Mouse (Mus musculus) lung, postnatal 0 days (tissue): Measurements from ENCODE around the gene Zfp609. TPM values are rescaled to one million over a fixed set of nuclear protein-coding genes. Genes with fewer than 3 reads are reported as not detected.

Source experiments
- ATAC-seq: fragments of 200-750 bp; cut with Nextera tagmentation; 2 replicates; pipeline ENCODE4 v1.8.0; 2017; ENCODE audit warnings: moderate library complexity
- DNase-seq: peaks from one replicate; pipeline ENCODE4 v3.0.0-alpha.2; 2016; ENCODE audit warnings: low spot score
- H3K27ac ChIP-seq: fragments of 300-500 bp; sonication (generic); 2 replicates; pipeline ENCODE4 v1.5.1; 2014; ENCODE audit warnings: antibody characterized with exemption, mild to moderate bottlenecking, low read length, mixed read lengths
- H3K27me3 ChIP-seq: fragments of 300-500 bp; sonication (generic); replicated peaks from 2 replicates; pipeline ENCODE4 v1.6.1; 2014; ENCODE audit warnings: low read length, mixed read lengths; ENCODE audit not compliant: insufficient read depth
- H3K36me3 ChIP-seq: fragments of 300-500 bp; sonication (generic); 2 replicates; pipeline ENCODE4 v1.6.1; 2014; ENCODE audit warnings: low read length, mixed read lengths; ENCODE audit not compliant: insufficient read depth
- H3K4me1 ChIP-seq: fragments of 300-500 bp; sonication (generic); 2 replicates; pipeline ENCODE4 v1.6.1; 2014; ENCODE audit warnings: antibody characterized with exemption, low read depth, low read length, mixed read lengths; ENCODE audit not compliant: insufficient read depth
- H3K4me2 ChIP-seq: fragments of 300-500 bp; sonication (generic); replicated peaks from 2 replicates; pipeline ENCODE4 v1.6.1; 2014; ENCODE audit warnings: low read depth, mild to moderate bottlenecking, low read length, moderate library complexity, mixed read lengths
- H3K4me3 ChIP-seq: fragments of 300-500 bp; sonication (generic); 2 replicates; pipeline ENCODE4 v1.5.1; 2014; ENCODE audit warnings: low read depth, low read length
- H3K9ac ChIP-seq: fragments of 300-500 bp; sonication (generic); replicated peaks from 2 replicates; pipeline ENCODE4 v1.6.1; 2014; ENCODE audit warnings: low read depth, mild to moderate bottlenecking
- H3K9me3 ChIP-seq: fragments of 300-500 bp; sonication (generic); 2 replicates; pipeline ENCODE4 v1.6.1; 2016; ENCODE audit warnings: low read length, mixed read lengths
- CTCF ChIP-seq: IDR thresholded peaks from 2 replicates; pipeline ENCODE4 v1.5.1; 2016; ENCODE audit warnings: antibody characterized with exemption, mild to moderate bottlenecking
- EP300 ChIP-seq: IDR thresholded peaks from 2 replicates; pipeline ENCODE4 v1.6.1; 2016; ENCODE audit warnings: antibody characterized with exemption, mild to moderate bottlenecking, control low read depth
- WGBS: fragments of 180-500 bp; shearing (Covaris S2); extraction: QIAGEN DNeasy Blood & Tissue Kit; methylation state at CpG from one replicate; pipeline ENCODE4 v1.1.7; 2014; 5-methylcytosine and 5-hydroxymethylcytosine counted together
- polyA plus RNA-seq: library from polyadenylated mRNA; unstranded; fragments of >200 nt; fragmentation: Nextera tagmentation; extraction: Ambion mirVana; gene quantifications from 2 replicates; pipeline ENCODE4 v1.2.1, GENCODE M21; 2015

Gene Zfp609
- polyA plus RNA-seq, 1 experiment from 2014 or later, result 5.0 TPM

DNA sequence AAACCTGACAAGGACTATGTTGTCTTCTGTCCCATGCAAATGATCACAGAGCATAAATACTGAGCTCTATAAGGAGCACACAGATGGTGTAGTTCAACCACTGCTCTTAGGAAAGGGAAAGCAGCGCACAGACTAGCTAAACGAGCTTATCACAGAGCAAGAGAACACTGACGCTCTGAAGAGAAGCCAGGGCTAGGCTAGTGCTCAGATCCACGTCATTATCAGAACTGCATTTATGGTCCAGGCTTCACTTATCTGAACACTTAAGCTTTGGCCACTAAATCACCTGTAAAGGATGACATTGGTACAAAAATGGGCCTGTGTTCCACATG lies 102.1 kb downstream of the Zfp609 start:
- WGBS, result 50% methylated on average over 4 of the region's 4 CpGs
- no peak overlapping the region for H3K4me2 ChIP-seq
- H3K27me3 ChIP-seq, result no peaks in the 10 kb centered on the region
- no peak overlapping the region for H3K4me3 ChIP-seq
- no peaks in the 10 kb centered on the region for H3K4me1 ChIP-seq
- no peak for ATAC-seq
- no peaks in the 10 kb centered on the region for H3K9me3 ChIP-seq
- no peaks in the 10 kb centered on the region for H3K36me3 ChIP-seq
- no peak for DNase-seq
- TF ChIP-seq CTCF (no peak), EP300 (no peak)
- H3K27ac ChIP-seq, result no peak overlapping the region
- H3K9ac ChIP-seq, result no peak overlapping the region

DNA sequence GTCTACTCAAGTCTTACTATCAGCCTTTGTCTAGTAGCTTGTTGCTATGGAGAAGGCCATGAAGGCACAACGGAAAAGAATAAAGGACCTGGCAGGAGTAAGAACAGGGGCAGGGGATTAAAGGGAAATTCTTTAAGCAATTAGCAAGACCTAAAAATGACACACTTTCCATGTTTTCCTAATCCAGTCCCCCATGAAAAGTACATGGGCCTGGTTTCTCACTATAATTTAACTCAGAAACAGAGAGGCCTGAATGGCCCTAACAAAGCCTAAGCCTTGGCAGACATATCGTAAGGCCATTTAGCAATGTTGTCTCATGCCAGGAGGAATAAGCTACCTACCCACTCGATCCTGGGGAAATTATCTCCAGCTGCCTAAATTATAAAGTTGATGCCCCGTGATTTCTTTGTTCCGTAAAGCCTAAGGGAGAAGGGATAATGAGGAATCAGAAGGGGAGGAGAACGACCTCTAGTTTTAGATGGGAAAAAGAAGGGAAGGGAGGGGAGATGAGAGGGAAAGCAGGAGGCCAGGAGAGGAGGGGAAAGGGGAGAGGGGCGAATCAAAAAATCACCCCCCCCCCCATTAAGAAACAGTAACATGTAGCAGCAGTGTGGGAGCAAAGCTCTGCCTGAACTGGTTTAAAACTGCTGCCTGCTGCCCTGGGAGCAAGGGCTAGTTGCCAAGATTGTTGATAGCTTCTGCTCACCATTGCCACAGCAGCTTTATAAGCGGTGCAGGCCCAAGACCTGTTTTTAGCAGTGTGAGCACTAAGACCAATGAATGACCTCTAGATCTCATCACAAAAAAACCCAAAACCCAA lies 102.7 kb downstream of the Zfp609 start:
- DNase-seq, result peak; percentile 27
- H3K36me3 ChIP-seq, result no peaks in the 10 kb centered on the region
- no peak overlapping the region for H3K4me2 ChIP-seq
- 69% methylated on average over 8 of the region's 8 CpGs for WGBS
- H3K27ac ChIP-seq, result no peak overlapping the region
- H3K27me3 ChIP-seq, result no peaks in the 10 kb centered on the region
- no peak for TF ChIP-seq EP300
- no peak for TF ChIP-seq CTCF
- ATAC-seq, result no peak
- H3K9ac ChIP-seq, result no peak overlapping the region
- H3K4me3 ChIP-seq, result no peak overlapping the region
- H3K9me3 ChIP-seq, result no peaks in the 10 kb centered on the region
- H3K4me1 ChIP-seq, result no peaks in the 10 kb centered on the region

DNA sequence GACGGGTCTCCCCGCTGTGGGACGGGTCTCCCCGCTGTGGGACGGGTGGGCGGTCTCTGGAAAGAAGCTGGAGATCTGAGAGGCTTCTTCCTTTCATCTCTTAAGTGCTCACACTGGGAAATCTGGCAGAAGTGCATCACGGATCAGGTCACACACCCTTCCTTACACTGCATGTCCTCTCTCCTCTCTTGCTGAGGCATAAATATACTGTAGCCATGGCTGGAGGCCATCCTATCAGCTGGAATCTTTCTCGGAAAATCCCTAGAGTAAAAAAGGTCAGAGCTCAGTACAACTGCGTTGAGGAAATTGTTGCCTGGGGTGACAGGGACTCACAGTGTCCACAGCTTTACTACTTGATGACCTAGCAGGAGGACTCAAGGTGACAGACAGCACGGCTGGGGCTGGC lies 106.2 kb downstream of the Zfp609 start:
- peak; percentile 43 for DNase-seq
- WGBS, result 41% methylated on average over 10 of the region's 10 CpGs
- H3K4me3 ChIP-seq, result no peak overlapping the region

DNA sequence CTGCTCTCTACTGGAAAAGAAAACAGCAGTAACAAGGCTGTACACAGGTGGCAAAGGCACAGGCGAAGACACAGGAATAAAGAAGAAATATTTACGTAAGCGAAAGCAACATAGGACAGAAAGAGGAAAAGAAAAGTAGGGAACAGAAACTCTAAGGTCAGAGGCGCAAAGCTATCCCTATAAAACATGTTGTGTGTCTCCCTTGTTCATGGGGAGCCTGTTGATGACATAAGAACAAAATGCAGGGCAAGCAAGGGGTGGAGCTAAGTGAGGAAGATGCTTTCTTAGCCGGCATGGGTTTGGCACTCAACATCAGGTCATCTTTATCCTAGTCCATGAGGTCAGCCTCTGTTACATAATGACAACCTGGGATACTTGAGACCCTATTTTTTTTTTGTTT lies 109.2 kb downstream of the Zfp609 start:
- no peaks in the 10 kb centered on the region for H3K36me3 ChIP-seq
- ATAC-seq (no peak), DNase-seq (no peak)
- no peaks in the 10 kb centered on the region for H3K27me3 ChIP-seq
- TF ChIP-seq EP300 (no peak), CTCF (no peak)
- H3K4me2 ChIP-seq, result no peak overlapping the region
- no peak overlapping the region for H3K4me3 ChIP-seq
- no peaks in the 10 kb centered on the region for H3K4me1 ChIP-seq
- H3K9ac ChIP-seq, result no peak overlapping the region
- 92% methylated on average over 5 of the region's 5 CpGs for WGBS
- H3K27ac ChIP-seq, result no peak overlapping the region
- H3K9me3 ChIP-seq, result no peaks in the 10 kb centered on the region

More for the DNA sequence above, 106.2 kb downstream of the Zfp609 start:
- TF ChIP-seq EP300 (no peak), CTCF (no peak)
- Histone ChIP-seq H3K9me3 (no peaks in the 10 kb centered on the region), H3K4me2 (no peak overlapping the region), H3K36me3 (no peaks in the 10 kb centered on the region), H3K9ac (no peak overlapping the region), H3K4me1 (no peaks in the 10 kb centered on the region), H3K27ac (no peak overlapping the region), H3K27me3 (no peaks in the 10 kb centered on the region)
- ATAC-seq, result peak; percentile 57

DNA sequence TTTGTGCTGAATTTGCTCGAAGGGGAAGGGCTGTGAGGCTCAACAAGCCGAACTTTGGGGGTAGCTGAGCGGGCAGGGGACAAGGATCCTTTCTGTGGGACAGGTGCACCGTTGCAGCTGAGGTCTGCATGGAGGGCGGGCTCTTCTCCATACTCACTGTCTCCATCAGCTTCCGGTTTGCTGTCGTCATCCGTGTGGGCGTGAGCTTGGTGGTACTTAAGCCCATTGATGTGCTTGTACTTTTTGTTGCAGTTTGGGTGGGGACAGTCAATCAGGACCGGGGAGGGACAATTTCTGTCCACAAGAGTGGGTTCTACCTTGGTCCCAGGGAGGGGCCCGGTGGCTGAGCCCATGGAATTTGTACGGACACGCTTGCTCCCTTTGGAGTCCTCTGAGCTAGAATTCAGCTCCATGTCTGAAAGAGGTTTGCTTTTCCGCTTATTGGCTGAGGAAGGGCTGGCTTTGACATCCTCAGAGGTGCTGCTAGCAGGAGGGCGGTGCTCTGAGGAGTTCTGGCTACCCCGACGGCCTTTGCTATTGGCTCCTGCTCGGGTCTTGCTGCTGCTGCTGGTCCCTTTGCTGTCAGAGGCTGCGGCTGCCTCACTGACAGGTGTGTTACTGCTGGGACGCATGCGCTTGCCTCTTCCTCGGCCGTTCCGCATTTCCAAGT lies 123.3 kb downstream of the Zfp609 start:
- no peak overlapping the region for H3K4me2 ChIP-seq
- DNase-seq (no peak), ATAC-seq (no peak)
- H3K4me1 ChIP-seq, result no peaks in the 10 kb centered on the region
- TF ChIP-seq EP300 (no peak), CTCF (no peak)
- H3K36me3 ChIP-seq, result peaks cover 7% of the 10 kb centered on the region
- H3K4me3 ChIP-seq, result no peak overlapping the region
- H3K27me3 ChIP-seq, result no peaks in the 10 kb centered on the region
- 88% methylated on average over 24 of the region's 24 CpGs for WGBS
- no peaks in the 10 kb centered on the region for H3K9me3 ChIP-seq
- no peak overlapping the region for H3K9ac ChIP-seq
- H3K27ac ChIP-seq, result no peak overlapping the region

DNA sequence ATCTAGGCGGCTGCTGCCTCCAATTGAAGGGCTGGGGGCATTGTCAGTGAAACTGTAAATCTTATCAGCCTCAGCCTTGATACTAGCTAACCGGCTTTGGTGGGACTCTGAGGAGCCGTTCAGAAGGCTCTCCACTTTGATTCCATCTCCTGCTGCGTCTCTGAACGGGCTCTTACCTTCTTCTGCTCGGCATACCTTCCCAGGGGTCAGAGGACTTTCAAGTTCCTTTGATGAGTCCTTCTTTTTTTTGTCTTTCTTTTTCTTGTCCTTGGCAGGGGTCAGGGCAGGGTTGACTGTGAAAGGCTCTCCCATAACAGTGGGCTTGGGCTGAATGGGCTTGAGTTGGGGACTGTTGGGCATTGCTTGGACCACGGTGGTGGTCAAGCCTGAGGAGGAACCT lies 124.1 kb downstream of the Zfp609 start:
- H3K36me3 ChIP-seq, result peaks cover 7% of the 10 kb centered on the region
- WGBS, result 72% methylated on average over 7 of the region's 7 CpGs
- H3K9ac ChIP-seq, result no peak overlapping the region
- TF ChIP-seq EP300 (no peak), CTCF (no peak)
- no peak overlapping the region for H3K4me3 ChIP-seq
- H3K4me1 ChIP-seq, result no peaks in the 10 kb centered on the region
- DNase-seq (no peak), ATAC-seq (no peak)
- no peaks in the 10 kb centered on the region for H3K27me3 ChIP-seq
- no peak overlapping the region for H3K27ac ChIP-seq
- H3K4me2 ChIP-seq, result no peak overlapping the region
- no peaks in the 10 kb centered on the region for H3K9me3 ChIP-seq
